Mouse (Mus musculus) embryonic fibroblast, embryonic 13.5 days (primary cell): Measurements from ENCODE around the gene C9orf72.

Experiments used
- CTCF ChIP-seq: IDR thresholded peaks from 2 replicates; pipeline ENCODE4 v1.5.1; 2011; ENCODE audit warnings: mild to moderate bottlenecking, control low read depth, low read length, moderate library complexity, borderline replicate concordance; ENCODE audit not compliant: insufficient read depth
- POLR2A ChIP-seq: IDR thresholded peaks from 2 replicates; pipeline ENCODE4 v1.6.1; 2011; ENCODE audit warnings: low read depth, mild to moderate bottlenecking, control low read depth, low read length, moderate library complexity

DNA sequence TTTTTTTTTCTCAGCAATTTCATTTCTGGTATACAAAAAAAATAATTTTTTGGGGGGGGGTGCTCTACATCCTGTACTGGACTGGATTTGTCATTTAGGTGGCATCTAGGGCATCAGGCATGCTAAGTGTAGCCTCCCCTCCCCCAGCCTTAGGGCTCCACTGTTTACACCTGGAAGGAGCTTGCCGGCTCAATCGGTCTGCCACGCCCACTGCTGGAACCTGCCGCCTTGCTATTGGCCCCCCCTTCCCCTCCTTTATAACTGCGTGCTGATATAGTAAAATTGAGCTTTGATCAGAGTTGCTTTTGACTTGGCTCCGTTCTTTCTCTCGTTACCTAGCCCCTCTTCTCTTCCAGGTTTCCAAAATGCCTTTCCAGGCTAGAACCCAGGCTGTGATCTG, 21.3 kb downstream of the C9orf72 start:
- TF ChIP-seq CTCF, result no peak
- TF ChIP-seq POLR2A, result no peak
